Mouse (Mus musculus) ES-CJ7 (cell line): ENCODE results near the gene Cipc.
A peak's percentile ranks its signal among the peaks of the same experiment; 100 is the strongest.

ENCODE experiments used
- DNase-seq: peaks from one replicate; pipeline ENCODE4 v3.0.0; 2011; ENCODE audit warnings: low read depth, low spot score

Gene Cipc

GRCm38 (mm10) chr12:86946862-86947574, at the start of gene Cipc:
Gene Cipc, plus strand, starts transcription at chr12:86947043.
- DNase-seq: peak; percentile 100

GRCm38 (mm10) chr12:86897769-86898273, 49.0 kb upstream of the Cipc start:
- no peak for DNase-seq

DNA sequence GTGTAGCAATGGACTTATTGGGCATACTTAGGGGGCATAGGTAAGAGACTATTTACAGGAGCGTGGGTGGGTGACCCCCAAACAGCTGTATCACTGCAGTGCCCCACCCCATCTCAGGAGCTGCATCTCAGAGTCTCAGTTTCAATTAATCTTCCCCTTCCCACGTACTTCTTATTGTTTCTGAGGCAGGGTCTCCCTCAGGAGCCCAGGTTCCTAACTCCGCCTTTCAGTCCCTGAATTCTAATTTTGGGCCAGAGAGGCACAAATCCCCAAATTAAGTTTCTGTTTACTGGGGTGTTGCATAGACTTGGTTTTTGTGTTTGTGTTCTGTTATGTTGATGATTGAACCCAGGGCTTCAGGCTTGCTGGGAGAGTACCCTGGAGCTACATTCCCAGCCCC, 48.4 kb upstream of the Cipc start:
- DNase-seq: no peak

DNA sequence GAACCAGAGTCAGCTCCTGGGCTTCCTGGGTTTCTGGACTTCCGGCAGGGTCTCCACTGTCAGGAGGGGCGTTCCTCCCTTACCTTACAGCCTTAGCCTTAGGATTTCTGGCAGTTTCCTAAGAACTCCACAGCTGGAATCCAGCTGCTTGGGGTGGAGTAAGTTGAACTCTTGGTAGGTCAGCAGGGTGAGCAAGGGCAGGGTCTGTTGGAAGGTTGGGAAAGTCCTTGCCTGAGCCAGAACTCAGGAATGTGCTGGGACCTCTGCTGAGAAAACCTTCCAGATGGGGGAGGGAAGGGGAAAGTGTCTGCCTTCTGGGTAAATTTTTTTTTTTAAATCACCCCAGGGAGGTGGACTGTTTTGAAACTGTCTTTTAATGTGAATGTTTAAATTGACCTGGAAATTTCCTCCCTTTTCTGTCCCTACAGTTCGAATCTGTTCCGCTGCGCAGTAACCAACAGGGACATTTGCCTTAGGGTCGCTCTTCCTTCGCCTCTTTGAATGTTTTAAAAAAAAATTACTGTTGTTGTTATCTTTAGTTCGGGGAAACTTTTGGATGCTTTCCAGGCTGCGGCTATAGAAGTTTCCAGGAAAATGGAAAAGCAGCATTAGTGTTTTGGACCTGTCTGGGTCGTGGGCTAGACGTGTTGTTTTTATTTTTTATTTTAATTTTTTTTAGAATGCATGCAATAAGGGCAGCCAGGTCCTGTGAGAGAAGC, 47.2 kb upstream of the Cipc start:
- DNase-seq: peak; percentile 96

GRCm38 (mm10) chr12:86903828-86904806, 42.7 kb upstream of the Cipc start:
- peak; percentile 88 for DNase-seq

DNA sequence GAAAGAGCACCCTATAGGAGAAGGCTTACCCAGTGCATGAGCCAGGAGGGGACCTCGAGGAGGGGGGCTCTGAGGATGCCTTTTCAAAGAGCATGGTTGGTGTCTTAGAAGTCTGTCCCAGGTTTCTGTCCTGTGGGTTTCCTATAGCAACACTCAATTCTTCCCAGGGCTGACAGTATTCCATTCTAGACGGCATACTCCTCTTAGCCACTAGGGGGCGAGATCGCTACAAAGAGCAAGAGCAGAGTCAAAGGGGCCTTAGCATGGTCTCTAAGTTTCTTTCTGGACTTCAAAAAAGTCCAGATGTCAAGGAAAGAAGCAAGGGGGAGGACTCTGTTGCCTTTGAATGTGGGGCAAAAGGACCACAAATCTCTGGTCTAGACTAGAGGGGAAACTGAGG, 41.6 kb upstream of the Cipc start:
- DNase-seq: peak; percentile 86

- DNase-seq: no peak
Observed at GRCm38 (mm10) chr12:86905876-86906275, 41.0 kb upstream of the Cipc start.

- peak; percentile 94 for DNase-seq
Observed at GRCm38 (mm10) chr12:86906395-86906794, 40.4 kb upstream of the Cipc start.

DNA sequence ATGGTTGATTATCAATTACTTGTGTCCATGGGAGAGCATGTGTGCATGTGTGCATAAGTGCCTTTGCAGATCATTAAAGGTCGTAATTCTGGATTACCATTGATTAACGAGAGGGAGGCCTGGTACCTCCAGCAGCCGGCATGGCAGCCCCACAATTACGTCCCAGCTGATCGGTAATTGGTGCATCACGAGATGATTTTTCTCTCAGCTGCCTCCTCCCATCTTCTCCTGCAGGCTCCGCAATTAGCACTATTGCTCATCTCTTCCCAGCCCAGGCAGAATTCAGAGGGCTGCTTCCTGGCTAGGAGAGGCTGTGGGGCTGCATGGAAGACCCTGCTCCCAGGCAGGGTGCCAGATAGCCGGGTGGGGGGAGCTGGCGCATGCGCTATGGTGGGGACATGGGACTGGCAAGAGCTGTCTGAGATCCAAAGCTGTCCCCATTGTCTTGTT, 35.3 kb upstream of the Cipc start:
- DNase-seq: peak; percentile 85

- peak; percentile 93 for DNase-seq
Observed at GRCm38 (mm10) chr12:86912335-86913093, 34.3 kb upstream of the Cipc start.

- peak; percentile 38 for DNase-seq
Observed at GRCm38 (mm10) chr12:86914351-86914750, 32.5 kb upstream of the Cipc start.

DNA sequence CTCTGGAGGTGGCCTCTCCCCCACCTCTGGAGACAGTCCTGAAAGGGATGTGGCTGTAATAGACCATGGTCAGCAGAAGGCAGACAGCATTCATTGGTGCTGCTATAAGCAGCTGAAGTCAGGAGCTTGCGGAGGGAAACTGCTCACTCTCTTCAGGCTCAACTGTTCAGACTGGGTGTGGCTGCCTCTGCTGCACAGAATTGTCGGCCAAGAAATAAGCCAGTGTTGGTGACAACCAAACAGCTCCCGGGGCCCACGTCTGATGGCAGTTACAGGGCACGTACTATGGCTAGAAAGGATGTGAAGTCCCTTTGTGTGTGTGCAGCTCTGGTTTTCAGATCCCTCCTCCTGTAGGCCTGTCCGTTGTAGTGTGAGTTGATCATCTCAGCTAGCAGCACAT, 32.1 kb upstream of the Cipc start:
- DNase-seq: peak; percentile 65

DNA sequence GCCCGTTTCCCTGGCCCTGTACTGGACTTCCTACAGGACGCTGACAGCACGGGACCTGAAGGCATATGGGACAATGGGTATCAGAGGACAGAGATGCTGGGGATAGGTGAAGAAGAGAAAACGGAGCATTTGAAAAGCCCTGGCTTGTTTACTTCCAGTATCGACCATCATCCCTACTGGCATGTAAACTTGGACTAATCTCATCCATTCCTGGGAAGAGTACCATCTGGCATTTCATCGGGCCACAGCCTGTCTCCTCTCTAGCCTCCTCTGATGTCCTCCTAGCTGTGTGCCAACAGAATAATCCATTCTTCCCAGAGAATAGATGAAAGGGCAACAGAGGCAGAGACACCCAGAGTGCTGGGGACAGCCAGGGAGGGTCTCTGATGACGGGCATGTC, 31.2 kb upstream of the Cipc start:
- no peak for DNase-seq

DNA sequence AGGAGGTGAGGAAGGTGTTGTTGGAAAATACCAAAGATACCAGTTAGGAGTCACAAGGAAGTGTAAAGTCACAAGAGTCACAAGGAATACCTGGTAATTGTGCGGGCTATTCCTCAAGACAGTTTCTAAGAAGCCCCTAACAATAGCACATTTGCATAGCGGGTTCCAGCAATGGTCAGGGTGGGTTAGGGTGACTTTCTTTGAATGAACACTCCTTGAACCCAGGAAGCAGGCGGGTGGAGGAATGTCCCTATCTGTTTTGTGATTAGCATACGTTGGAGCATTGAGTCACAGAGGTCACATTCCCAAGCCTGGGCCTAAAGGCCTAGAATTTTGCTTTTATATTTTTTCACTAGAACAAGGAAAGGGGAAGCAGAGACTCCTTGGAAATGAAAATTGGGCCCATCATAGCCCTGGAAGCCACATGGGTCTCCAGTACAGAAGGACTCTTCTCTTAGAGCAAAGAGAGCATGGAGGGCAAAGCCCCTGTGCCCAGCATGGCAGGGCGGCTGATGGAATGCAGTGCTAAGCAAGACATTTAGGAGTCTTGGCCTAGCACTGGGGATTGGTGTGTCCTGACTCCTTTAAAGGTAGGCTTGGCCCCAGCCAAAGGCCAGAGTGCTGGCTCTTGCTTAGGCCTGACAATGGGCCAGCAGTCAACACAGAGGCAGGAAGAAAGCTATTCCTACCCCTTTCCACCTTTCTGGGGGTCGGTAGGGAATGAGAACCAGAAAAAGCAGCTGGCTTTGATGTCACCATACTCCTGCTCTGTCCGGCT, 29.9 kb upstream of the Cipc start:
- peak; percentile 81 for DNase-seq

DNA sequence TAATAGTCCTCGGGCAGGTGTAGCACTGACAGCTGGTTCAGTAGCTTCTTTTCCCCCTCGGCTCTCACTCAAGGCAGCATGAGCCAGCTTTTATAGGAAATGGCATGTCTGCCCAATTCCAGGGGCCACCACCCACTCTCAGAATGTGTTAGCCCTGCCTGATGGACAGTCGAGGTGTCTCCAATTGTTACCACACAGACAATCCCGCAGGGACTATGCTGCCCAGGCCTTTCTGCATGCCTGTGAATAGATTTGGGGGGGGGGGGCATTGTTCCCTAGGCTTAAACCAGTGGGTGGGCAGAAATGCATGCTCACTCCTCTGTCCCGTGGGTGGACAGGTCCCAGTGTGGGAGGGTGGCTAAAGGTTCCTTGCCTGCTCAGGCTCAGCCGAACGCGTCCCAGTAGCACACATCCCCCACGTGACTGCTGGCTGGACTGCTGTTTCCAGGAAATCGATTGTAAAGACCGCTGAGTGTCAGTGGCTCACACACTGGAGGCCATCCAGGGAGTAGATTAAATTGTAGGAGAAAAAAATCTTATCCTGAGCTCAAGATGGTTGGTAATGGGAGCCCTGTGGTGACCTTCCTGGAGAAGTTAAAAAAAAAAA, 28.4 kb upstream of the Cipc start:
- peak; percentile 73 for DNase-seq

GRCm38 (mm10) chr12:86918983-86919722, 27.7 kb upstream of the Cipc start:
- DNase-seq: peak; percentile 66

DNA sequence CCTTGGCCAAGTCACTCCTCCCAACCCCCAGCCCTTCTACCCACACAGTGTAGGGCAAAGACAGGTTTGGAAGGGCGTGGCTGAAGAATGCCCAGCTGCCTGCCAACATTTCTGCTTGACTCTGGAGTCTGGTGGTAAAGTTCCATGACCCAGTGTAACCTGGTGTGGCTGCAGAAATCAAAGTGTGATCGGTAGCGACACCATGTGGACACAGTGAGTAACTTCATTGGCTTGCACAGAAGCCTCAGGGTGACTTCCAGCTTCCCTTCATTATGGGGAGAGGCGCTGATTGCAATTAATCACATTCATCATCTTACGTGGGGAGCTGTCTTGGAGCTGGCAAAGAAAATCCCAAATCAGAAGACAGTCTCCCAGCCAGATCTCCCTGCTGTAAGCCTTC, 23.0 kb upstream of the Cipc start:
- DNase-seq: peak; percentile 90

DNA sequence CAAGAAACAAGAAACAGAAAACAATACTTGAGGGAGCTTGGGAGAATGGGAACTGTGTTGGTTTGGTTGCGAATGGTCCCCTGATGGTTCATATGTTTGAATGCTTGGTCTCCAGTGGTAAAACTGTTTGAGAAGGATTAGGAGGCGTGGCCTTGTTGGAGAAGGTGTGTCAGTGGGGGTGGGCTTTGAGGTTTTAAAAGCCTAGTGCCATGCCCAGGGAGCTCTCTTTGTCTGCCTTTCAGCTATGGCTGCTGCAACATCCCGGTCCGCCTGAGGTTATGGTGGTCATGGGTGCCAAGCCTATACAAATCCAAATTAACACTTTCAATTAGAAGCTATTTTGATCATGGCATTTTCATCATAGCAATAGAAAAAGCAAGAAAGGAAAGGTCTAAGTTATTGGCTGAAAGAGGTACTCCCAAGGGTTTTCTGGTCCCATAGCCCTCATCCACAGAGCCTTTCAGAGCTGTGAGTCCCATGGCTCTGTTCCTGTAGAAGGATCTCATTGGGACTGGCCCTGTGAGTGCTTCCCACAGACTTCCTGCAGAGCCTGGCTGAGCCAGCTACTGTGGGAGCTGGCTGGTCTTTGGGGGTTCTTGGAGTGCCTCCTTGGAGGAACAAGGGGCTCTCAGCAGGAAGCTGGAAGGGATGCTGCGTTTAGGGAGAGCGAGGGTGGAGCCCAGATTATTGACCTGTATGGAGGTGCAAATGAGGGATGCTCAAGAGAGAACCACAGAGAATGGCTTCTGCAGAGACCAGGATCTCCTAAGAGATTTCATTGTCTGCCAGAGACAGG, 15.7 kb upstream of the Cipc start:
- peak; percentile 96 for DNase-seq
